Mouse (Mus musculus) embryonic facial prominence, embryonic 10.5 days (tissue): ENCODE measurements at regions not wholly inside any gene's neighbourhood (a gene's known extent, or its start where the extent isn't known, plus 50 kb on each side); places are given as distances from the start of the nearest gene placed in this dataset.
"Not testable (repeated sequence)": the region's sequence is repeated elsewhere in the genome, so short reads cannot be mapped to it uniquely, and the experiment has no call there.

Source experiments
- DNase-seq: peaks from one replicate; pipeline ENCODE4 v3.0.0-alpha.2; 2017; ENCODE audit warnings: low spot score
- H3K27ac ChIP-seq: fragments of 300-500 bp; sonication (generic); replicated peaks from 2 replicates; pipeline ENCODE4 v1.5.1; 2016; ENCODE audit warnings: mild to moderate bottlenecking
- H3K27me3 ChIP-seq: fragments of 300-500 bp; sonication (generic); replicated peaks from 2 replicates; pipeline ENCODE4 v1.6.1; 2016; ENCODE audit warnings: low read depth, mild to moderate bottlenecking; ENCODE audit not compliant: poor library complexity, severe bottlenecking
- H3K36me3 ChIP-seq: fragments of 300-500 bp; sonication (generic); replicated peaks from 2 replicates; pipeline ENCODE4 v1.6.1; 2016; ENCODE audit warnings: mild to moderate bottlenecking, moderate library complexity
- H3K4me1 ChIP-seq: fragments of 300-500 bp; sonication (generic); 2 replicates; pipeline ENCODE4 v1.6.1; 2016
- H3K4me3 ChIP-seq: fragments of 300-500 bp; sonication (generic); 2 replicates; pipeline ENCODE4 v1.5.1; 2016; ENCODE audit warnings: mild to moderate bottlenecking, moderate library complexity
- H3K9me3 ChIP-seq: fragments of 300-500 bp; sonication (generic); 2 replicates; pipeline ENCODE4 v1.6.1; 2016; ENCODE audit warnings: mild to moderate bottlenecking
- WGBS: fragments of 180-500 bp; shearing (Covaris S2); methylation state at CpG from one replicate; pipeline ENCODE4 v1.1.7; 2016; 5-methylcytosine and 5-hydroxymethylcytosine counted together

DNA sequence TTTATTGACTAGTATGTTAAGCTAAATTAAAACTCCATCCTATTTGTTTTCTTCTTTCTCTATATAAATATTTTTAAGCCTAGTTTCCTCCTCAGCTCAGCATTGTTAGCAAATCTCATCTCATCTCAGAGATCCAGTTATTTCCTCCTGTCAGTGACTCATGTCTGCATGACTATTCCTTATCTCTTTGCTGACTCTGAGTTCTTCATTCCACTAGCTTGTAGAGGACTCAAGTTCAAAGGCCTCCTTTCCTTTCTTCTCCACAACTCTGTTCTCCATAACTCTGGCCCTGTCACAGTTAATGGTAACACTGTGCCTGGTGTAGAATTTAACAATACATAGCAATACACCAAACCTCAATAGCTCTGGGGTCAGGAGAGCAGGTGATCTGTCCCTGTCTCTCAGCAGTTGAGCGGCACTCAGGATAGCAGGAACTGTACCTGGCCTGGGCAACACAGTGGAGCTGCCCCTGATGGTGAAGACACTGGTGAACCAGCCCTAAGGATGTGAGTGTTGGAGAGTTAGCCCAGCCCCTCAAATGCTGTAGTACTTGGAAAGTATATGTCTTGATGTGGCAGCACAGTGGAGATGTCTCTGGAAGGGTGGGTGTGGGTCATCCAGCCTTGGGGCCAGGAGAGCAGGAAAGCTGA is 213.3 kb upstream of the Atp10a start:
- no peak for DNase-seq
- 95% methylated on average over 1 of the region's 1 CpGs for WGBS

DNA sequence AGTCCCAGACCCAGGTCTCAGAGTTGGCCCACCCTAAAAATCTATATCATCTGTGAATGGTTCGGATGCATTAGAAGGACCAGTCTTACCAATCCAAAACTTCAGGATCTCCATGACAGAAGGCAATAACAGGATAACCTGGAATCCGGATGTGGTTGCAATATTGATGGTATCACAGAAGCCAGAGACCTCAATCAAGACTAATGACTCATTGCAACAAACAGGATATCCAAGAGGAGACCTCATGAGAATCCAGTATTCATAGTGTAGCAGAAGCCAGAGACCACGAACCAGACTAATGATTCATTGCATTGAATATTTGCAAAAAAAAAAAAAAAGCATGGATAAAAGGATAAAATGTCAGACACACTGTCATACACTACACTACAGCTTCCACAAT is 212.7 kb upstream of the Atp10a start:
- WGBS, result 88% methylated on average over 3 of the region's 3 CpGs
- no peak for DNase-seq
- H3K4me3 ChIP-seq, result no peak overlapping the region

More for the DNA sequence above, 213.3 kb upstream of the Atp10a start:
- Histone ChIP-seq H3K27me3 (no peaks in the 10 kb centered on the region), H3K4me1 (no peaks in the 10 kb centered on the region), H3K36me3 (no peaks in the 10 kb centered on the region), H3K9me3 (no peaks in the 10 kb centered on the region), H3K4me3 (no peak overlapping the region), H3K27ac (no peak overlapping the region)

DNA sequence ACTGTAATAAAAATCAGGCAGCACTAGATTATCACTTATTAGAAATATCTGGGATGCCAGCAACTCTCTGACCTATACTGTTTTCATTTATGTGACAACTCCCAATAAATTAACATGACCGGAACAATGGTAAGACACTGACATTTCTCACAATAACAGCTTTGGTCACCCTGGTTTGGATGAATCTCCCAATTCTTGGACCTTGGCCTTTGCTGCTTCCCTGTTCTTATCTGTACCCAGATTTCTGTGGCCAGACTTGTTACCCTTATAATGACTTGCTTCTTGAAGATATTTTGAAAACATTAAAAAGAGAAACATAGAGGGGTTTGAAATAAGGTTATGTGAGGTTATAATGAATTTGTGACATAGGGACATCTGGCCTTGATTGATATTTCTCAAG is 210.2 kb upstream of the Atp10a start:
- Histone ChIP-seq H3K9me3 (no peaks in the 10 kb centered on the region), H3K4me3 (no peak overlapping the region), H3K27ac (no peak overlapping the region), H3K27me3 (no peaks in the 10 kb centered on the region), H3K4me1 (no peaks in the 10 kb centered on the region), H3K36me3 (no peaks in the 10 kb centered on the region)
- no peak for DNase-seq
- 97% methylated on average over 1 of the region's 1 CpGs for WGBS

More for the DNA sequence above, 212.7 kb upstream of the Atp10a start:
- Histone ChIP-seq H3K27ac (no peak overlapping the region), H3K36me3 (no peaks in the 10 kb centered on the region), H3K27me3 (no peaks in the 10 kb centered on the region), H3K9me3 (no peaks in the 10 kb centered on the region), H3K4me1 (no peaks in the 10 kb centered on the region)

DNA sequence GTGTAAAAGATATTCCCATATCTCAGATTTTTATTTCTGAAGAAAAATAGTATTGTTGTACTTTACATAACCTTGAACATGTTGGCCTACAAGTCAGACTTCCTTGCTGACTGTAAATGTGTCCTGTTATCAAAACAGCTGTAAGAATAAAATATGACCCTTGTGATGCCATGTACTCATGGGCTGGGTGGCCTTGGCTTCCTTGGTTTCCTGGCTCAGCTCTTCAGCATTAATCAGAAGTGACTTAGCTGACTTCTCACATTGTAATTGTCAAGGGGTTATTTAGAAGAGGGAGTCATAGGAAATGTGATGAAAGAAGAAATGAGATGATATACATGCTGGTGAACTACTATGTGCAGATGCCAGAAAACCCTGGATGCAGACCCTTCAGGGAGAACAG is 209.7 kb upstream of the Atp10a start:
- H3K4me3 ChIP-seq, result no peak overlapping the region
- DNase-seq, result no peak
- no peaks in the 10 kb centered on the region for H3K4me1 ChIP-seq
- H3K36me3 ChIP-seq, result no peaks in the 10 kb centered on the region
- H3K27me3 ChIP-seq, result no peaks in the 10 kb centered on the region
- no peaks in the 10 kb centered on the region for H3K9me3 ChIP-seq
- H3K27ac ChIP-seq, result no peak overlapping the region

DNA sequence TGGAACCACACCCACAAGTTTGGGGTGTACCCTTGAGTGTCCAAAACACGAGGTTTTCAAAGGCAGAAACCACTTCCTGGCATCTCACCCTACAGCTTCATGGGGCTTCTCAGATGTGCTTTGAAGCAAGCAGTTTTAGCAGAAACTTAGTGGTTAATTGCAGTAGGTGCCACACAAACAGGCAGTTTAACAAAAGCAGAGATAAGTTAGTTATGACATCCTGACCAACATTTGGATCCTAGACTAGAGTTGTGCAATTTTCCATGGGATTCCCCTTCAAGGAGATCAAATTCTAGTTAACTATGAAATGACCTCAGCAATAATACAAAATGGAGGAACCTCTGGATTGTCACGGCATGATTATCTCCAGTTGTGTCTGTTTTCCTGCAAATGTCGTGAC is 207.2 kb upstream of the Atp10a start:
- WGBS, result 70% methylated on average over 3 of the region's 3 CpGs
- Histone ChIP-seq H3K4me1 (no peaks in the 10 kb centered on the region), H3K36me3 (no peaks in the 10 kb centered on the region), H3K27ac (no peak overlapping the region), H3K27me3 (no peaks in the 10 kb centered on the region), H3K9me3 (no peaks in the 10 kb centered on the region), H3K4me3 (no peak overlapping the region)
- no peak for DNase-seq

DNA sequence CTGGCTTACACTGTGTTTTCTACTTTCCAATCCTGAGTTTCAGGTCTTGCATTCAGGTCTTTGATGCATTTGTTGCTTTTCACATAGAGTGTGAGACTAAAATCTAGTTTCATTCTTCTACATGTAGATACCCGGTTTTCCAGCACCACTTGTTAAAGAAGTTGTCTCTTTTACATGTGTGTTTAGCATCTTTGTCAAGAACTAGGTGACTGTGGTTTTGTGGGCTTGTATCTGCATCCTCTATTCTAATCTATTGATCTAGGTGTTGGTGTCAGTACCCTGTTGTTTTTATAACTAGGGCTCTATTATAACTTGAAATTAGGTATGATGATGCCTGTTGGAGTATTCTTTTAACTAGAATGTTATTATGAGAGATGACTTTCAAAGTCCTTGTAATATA is 204.0 kb upstream of the Atp10a start:
- H3K27me3 ChIP-seq, result no peaks in the 10 kb centered on the region
- no peaks in the 10 kb centered on the region for H3K4me1 ChIP-seq
- no peak for DNase-seq

DNA sequence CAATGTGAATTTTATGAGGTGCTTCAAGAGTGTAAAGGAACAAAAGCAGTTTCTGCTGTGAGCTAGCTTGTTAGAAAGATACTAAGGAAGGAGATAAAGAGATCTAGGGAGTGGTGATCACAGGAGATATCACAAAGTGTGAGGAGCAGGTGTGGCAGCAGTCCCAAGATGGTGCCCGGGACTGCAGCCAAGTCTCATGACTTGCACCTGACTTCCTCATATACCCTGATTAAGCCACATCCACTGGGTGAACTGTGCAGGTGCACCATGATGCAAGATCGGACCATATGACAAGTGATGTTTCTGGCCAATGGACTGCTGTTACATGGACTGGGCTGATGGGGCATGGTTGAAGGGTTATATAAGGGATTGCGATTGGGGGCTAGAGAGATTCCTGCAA is 197.8 kb upstream of the Atp10a start:
- not testable (repeated sequence) for H3K9me3 ChIP-seq, DNase-seq, H3K27ac ChIP-seq, H3K27me3 ChIP-seq, H3K36me3 ChIP-seq, H3K4me3 ChIP-seq, H3K4me1 ChIP-seq
- WGBS, result 88% methylated on average over 3 of the region's 3 CpGs

More for the DNA sequence above, 204.0 kb upstream of the Atp10a start:
- Histone ChIP-seq H3K4me3 (no peak overlapping the region), H3K9me3 (no peaks in the 10 kb centered on the region), H3K27ac (no peak overlapping the region), H3K36me3 (no peaks in the 10 kb centered on the region)
- 70% methylated on average over 1 of the region's 1 CpGs for WGBS

DNA sequence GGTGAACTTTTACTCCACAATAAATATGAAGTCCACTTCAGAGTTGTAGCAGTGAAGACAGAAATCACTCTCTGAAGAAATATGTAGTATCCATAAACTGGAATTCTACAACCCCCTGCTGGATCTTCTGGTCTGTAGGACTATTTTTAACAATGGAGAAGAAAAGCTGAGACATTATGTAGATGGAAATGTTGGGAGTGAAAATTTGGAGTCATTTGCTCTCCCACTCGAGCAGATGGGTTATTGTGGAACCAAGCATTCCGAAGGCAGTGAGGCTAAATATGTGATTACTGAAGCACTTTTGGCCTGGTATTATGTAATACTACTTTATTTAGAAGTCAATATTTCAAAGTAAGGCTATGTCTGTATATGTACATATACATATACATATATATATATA is 195.0 kb upstream of the Atp10a start:
- no peaks in the 10 kb centered on the region for H3K9me3 ChIP-seq
- DNase-seq, result no peak
- no peaks in the 10 kb centered on the region for H3K36me3 ChIP-seq
- no peaks in the 10 kb centered on the region for H3K27me3 ChIP-seq
- no peaks in the 10 kb centered on the region for H3K4me1 ChIP-seq
- H3K4me3 ChIP-seq, result no peak overlapping the region
- no peak overlapping the region for H3K27ac ChIP-seq
- WGBS, result 92% methylated on average over 2 of the region's 2 CpGs

DNA sequence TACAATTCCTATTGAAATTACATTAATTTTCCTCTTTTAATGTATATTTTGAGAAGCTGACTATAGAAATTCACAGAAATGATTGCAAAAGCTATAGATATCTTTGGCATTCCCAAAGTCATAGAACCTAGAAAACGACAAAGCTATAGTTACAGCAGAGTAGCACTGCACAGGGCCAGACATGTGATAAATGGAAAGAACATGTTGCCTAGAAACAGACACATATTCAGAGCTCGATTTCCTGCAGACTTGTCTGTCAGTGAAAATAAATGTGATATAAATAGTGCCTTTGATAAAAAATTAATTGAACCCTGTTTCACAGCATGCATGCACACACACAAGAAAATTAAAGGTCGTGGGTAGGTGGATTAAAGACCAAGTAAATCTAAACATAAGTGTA is 182.8 kb upstream of the Atp10a start:
- Histone ChIP-seq H3K27ac (no peak overlapping the region), H3K9me3 (no peaks in the 10 kb centered on the region), H3K36me3 (no peaks in the 10 kb centered on the region), H3K4me3 (no peak overlapping the region), H3K27me3 (no peaks in the 10 kb centered on the region), H3K4me1 (no peaks in the 10 kb centered on the region)
- DNase-seq, result no peak
- WGBS, result 77% methylated on average over 3 of the region's 3 CpGs

DNA sequence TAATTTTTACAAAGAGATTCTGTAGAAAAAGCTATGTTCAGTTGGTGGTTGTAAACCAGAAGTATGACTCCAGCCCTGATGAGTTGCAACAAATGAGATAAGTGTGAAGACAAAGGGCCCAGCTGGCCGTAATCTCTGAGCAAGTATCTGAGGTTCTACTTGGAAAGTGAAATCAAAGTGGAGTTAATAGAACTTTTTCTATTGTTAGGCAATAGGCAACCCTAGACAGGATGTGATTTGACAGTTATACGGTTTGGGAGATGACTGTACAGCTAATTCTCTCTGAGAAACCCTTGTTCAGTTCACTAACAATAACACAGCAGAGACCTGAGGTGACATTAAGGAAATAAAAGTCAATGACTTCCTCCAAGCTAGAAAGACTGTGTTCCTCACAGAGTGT is 180.8 kb upstream of the Atp10a start:
- 82% methylated on average over 2 of the region's 2 CpGs for WGBS
- H3K27me3 ChIP-seq, result no peaks in the 10 kb centered on the region
- H3K36me3 ChIP-seq, result no peaks in the 10 kb centered on the region
- no peak overlapping the region for H3K27ac ChIP-seq
- no peaks in the 10 kb centered on the region for H3K4me1 ChIP-seq
- no peak for DNase-seq
- no peaks in the 10 kb centered on the region for H3K9me3 ChIP-seq
- H3K4me3 ChIP-seq, result no peak overlapping the region

DNA sequence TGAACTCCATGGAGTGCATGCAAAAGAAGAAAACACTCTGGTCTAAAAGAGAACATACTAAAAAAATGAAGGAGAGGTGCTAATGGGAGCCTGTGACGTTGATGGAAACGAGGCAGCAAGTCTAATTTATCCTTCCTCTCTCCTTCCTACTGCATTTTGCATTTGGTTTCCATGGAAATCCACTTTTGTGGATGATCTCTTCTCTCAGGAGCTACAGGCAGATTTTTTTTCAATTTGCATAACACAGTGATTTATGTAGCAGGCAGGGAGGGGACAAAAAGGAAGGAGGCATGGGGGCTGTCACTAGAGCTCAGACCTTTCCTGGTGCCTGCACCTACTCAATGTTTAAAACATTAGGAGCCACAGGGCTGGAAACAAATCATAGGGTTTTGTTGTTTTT is 167.7 kb upstream of the Atp10a start:
- H3K4me3 ChIP-seq, result no peak overlapping the region
- WGBS, result 83% methylated on average over 2 of the region's 2 CpGs
- no peaks in the 10 kb centered on the region for H3K9me3 ChIP-seq
- H3K36me3 ChIP-seq, result no peaks in the 10 kb centered on the region
- DNase-seq, result no peak
- no peaks in the 10 kb centered on the region for H3K4me1 ChIP-seq
- no peak overlapping the region for H3K27ac ChIP-seq
- no peaks in the 10 kb centered on the region for H3K27me3 ChIP-seq
